Comparison of ENCODE assay signal across 7 mouse cellular contexts in genomic region chr17:13656485-13657181, GRCm38 (mm10).
DNase-seq lines count a peak whose midpoint lies in the region; ATAC-seq and TF ChIP-seq lines count a peak whose summit lies in the region.

No protein-coding gene starts in this region.

- DNase-seq in R1 (ENCODE audit: low read depth, low spot score), result peak; percentile 58
- peak; percentile 67 to 71 for DNase-seq in cerebellum, postnatal 10 days
- no peak for DNase-seq in liver, embryonic 14.5 days (ENCODE audit: low read depth in 3 of 3, low spot score in 3 of 3)
- peak; percentile 87 for DNase-seq in retina, postnatal 1 day
- DNase-seq in right cerebral cortex, postnatal 25 days, result no peak
- DNase-seq in thymus, adult 2 months, result no peak

- peak overlapping the region; percentile 25 for H3K4me3 ChIP-seq in heart, embryonic 16.5 days (ENCODE audit: low read length)
- no peak overlapping the region for H3K4me3 ChIP-seq in liver, embryonic 14.5 days (ENCODE audit: insufficient read depth in 1 of 2, low read depth in 2 of 2, low read length in 2 of 2)
- no peak overlapping the region for H3K4me3 ChIP-seq in thymus, adult 2 months (ENCODE audit: control insufficient read depth, insufficient read depth, low read length)

- no peak overlapping the region for H3K9ac ChIP-seq in heart, embryonic 16.5 days (ENCODE audit: low read length)
- no peak overlapping the region for H3K9ac ChIP-seq in liver, embryonic 14.5 days (replicated peaks)

- no peaks in the 10 kb centered on the region for H3K36me3 ChIP-seq in heart, embryonic 16.5 days (ENCODE audit: control insufficient read depth, insufficient read depth)
- H3K36me3 ChIP-seq in liver, embryonic 14.5 days (replicated peaks; ENCODE audit: control insufficient read depth, insufficient read depth, low read depth), result no peaks in the 10 kb centered on the region
- H3K36me3 ChIP-seq in thymus, adult 2 months (ENCODE audit: control insufficient read depth, insufficient read depth, low read length), result no peaks in the 10 kb centered on the region

- no peaks in the 10 kb centered on the region for H3K9me3 ChIP-seq in heart, embryonic 16.5 days (replicated peaks; ENCODE audit: control insufficient read depth, low read length)
- no peaks in the 10 kb centered on the region for H3K9me3 ChIP-seq in liver, embryonic 14.5 days (ENCODE audit: control insufficient read depth, low read length)

- peak overlapping the region; percentile 49 for H3K27ac ChIP-seq in heart, embryonic 16.5 days (ENCODE audit: low read length)
- H3K27ac ChIP-seq in liver, embryonic 14.5 days, result no peak overlapping the region
- no peak overlapping the region for H3K27ac ChIP-seq in thymus, adult 2 months (ENCODE audit: control insufficient read depth, insufficient read depth, low read length)

- no peaks in the 10 kb centered on the region for H3K27me3 ChIP-seq in heart, embryonic 16.5 days (ENCODE audit: control insufficient read depth, insufficient read depth, low read length)
- H3K27me3 ChIP-seq in liver, embryonic 14.5 days (ENCODE audit: control insufficient read depth, insufficient read depth, low read length), result no peaks in the 10 kb centered on the region
- H3K27me3 ChIP-seq in thymus, adult 2 months (ENCODE audit: control insufficient read depth, insufficient read depth, low read length), result no peaks in the 10 kb centered on the region

- no peak for TF ChIP-seq POLR2A in thymus, adult 2 months (IDR thresholded peaks at IDR 0.05; ENCODE audit: control insufficient read depth, extremely low read depth, insufficient read depth, low read length, poor library complexity)

- peaks cover 41% of the 10 kb centered on the region for H3K4me1 ChIP-seq in heart, embryonic 16.5 days (ENCODE audit: control insufficient read depth, insufficient read depth, low read length)
- peaks cover 0 to 7% of the 10 kb centered on the region in 2 experiments; a peak in 2 of 4 replicates for H3K4me1 ChIP-seq in liver, embryonic 14.5 days (replicated peaks; ENCODE audit: control insufficient read depth in 2 of 2, insufficient read depth in 2 of 2, low read length in 1 of 2)
- H3K4me1 ChIP-seq in thymus, adult 2 months (replicated peaks; ENCODE audit: control insufficient read depth, insufficient read depth, low read length), result peaks cover 17% of the 10 kb centered on the region

- H3K4me2 ChIP-seq in heart, embryonic 16.5 days (ENCODE audit: low read depth, low read length), result peak overlapping the region; percentile 49
- H3K4me2 ChIP-seq in liver, embryonic 14.5 days (ENCODE audit: low read depth), result peak overlapping the region; percentile 24

- 6% methylated on average over 10 of the region's 15 CpGs for WGBS in heart, embryonic 16.5 days
- WGBS in liver, embryonic 14.5 days (ENCODE audit: insufficient replicate concordance), result 5% methylated on average over 15 of the region's 15 CpGs
- WGBS in thymus, adult 2 months, result 47% methylated on average over 13 of the region's 15 CpGs

- TF ChIP-seq CTCF in liver, embryonic 14.5 days (IDR thresholded peaks at IDR 0.05; ENCODE audit: low read depth), result no peak
- TF ChIP-seq CTCF in thymus, adult 2 months (IDR thresholded peaks at IDR 0.05; ENCODE audit: borderline replicate concordance, control insufficient read depth, extremely low read depth, insufficient read depth, low read length, poor library complexity), result no peak

- TF ChIP-seq EP300 in liver, embryonic 14.5 days (IDR thresholded peaks at IDR 0.05; ENCODE audit: low read depth), result no peak

- 0 out of 2 replicates have a peak, but pooled peaks have one; percentile 21 for ATAC-seq in heart, embryonic 16.5 days (replicated peaks; ENCODE audit: extremely low read depth, insufficient read depth, low FRiP score)
- peak; percentile 62; the same call in 1 of the 2 replicates for ATAC-seq in liver, embryonic 14.5 days (ENCODE audit: insufficient read depth)

Comparison
In these comparisons a context has a peak if more than half of its experiments do, and no peak if none do; other contexts are left out.
1. DNase-seq: peak in R1 (single experiment), cerebellum, postnatal 10 days (2 of 2) and retina, postnatal 1 day (single experiment); none in liver, embryonic 14.5 days (0 of 3), right cerebral cortex, postnatal 25 days (single experiment) and thymus, adult 2 months (single experiment).